Mouse (Mus musculus): Measurements from ENCODE around the gene Dstn. TPM values are rescaled to one million over a fixed set of nuclear protein-coding genes. Genes with fewer than 3 reads are reported as not detected.

Dstn gene
- polyA plus RNA-seq, 1 experiment from 2014 or later, result 176 TPM

DNA sequence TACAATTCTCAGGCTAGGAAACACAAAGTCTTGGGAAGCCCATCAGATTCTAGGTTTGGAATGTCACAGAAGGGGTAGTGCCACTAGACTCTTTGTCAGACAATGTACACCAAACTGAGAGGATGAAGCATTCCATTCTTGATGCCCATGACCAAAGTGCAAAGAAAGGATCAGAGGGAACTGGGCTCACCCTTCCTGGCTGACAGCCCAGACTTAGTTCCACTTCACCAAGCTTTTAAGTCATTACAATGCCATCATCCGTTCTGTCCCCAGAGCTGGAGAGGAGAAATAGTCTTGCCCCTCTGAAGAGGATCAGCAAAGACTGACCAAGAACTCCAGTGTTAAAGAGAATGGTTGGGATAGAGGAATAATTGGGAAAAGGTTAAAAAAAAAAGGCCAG is 75.9 kb downstream of the Dstn start:
- Histone ChIP-seq H3K36me3 (ENCODE audit: inconsistent target) (peaks cover 24% of the 10 kb centered on the region), H3K4me3 (ENCODE audit: inconsistent target) (no peak overlapping the region), H3K27ac (peak overlapping the region; percentile 15; the same call in 1 of the 2 replicates), H3K79me2 (ENCODE audit: inconsistent target) (peaks cover 94% of the 10 kb centered on the region)
- WGBS (ENCODE audit: missing documents), result 0% methylated on average over 1 of the region's 1 CpGs

- Histone ChIP-seq H3K27ac (no peak overlapping the region), H3K36me3 (ENCODE audit: inconsistent target) (peaks cover 13% of the 10 kb centered on the region), H3K79me2 (ENCODE audit: inconsistent target) (peaks cover 94% of the 10 kb centered on the region), H3K4me3 (ENCODE audit: inconsistent target) (no peak overlapping the region)
- WGBS (ENCODE audit: missing documents), result 95% methylated on average over 7 of the region's 7 CpGs
These were observed 77.0 kb downstream of the Dstn start for GRCm38 (mm10) chr2:143991964-143992672.

Other genes starting within 250 kb of the Dstn start
- 0.10 TPM in 1 of 3 replicates, not detected in the others for gene Bfsp1, start 52.1 kb upstream of the Dstn start, polyA plus RNA-seq (2018)
- gene Rrbp1, start 95.9 kb downstream of the Dstn start, polyA plus RNA-seq (2018), result 324 to 943 TPM (median 383 TPM) in 3 replicates
- not detected in 3 replicates for gene Banf2, start 117.7 kb downstream of the Dstn start, polyA plus RNA-seq (2018)